Mouse (Mus musculus) forebrain, embryonic 11.5 days (tissue): ENCODE data around the gene Raph1. TPM values are rescaled to one million over a fixed set of nuclear protein-coding genes. Genes with fewer than 3 reads are reported as not detected.

ENCODE experiments used
- ATAC-seq: fragments of 200-750 bp; cut with Nextera tagmentation; replicated peaks from 2 replicates; pipeline ENCODE4 v1.8.0; 2017; ENCODE audit warnings: moderate TSS enrichment; ENCODE audit not compliant: low FRiP score
- DNase-seq: peaks from one replicate; pipeline ENCODE4 v3.0.0-alpha.2; 2017; ENCODE audit warnings: low spot score
- H3K27ac ChIP-seq: fragments of 300-500 bp; sonication (generic); 2 replicates; pipeline ENCODE4 v1.5.1; 2014; ENCODE audit warnings: low read depth, low read length
- H3K27me3 ChIP-seq: fragments of 300-500 bp; sonication (generic); 2 replicates; pipeline ENCODE4 v1.6.1; 2014; ENCODE audit warnings: mild to moderate bottlenecking, low read length, mixed read lengths; ENCODE audit not compliant: control insufficient read depth, insufficient read depth
- H3K36me3 ChIP-seq: fragments of 300-500 bp; sonication (generic); 2 replicates; pipeline ENCODE4 v1.6.1; 2014; ENCODE audit warnings: mild to moderate bottlenecking, low read length, moderate library complexity, mixed read lengths; ENCODE audit not compliant: control insufficient read depth, insufficient read depth
- H3K4me1 ChIP-seq: fragments of 300-500 bp; sonication (generic); replicated peaks from 2 replicates; pipeline ENCODE4 v1.6.1; 2014; ENCODE audit warnings: low read length, mixed read lengths; ENCODE audit not compliant: control insufficient read depth, insufficient read depth
- H3K4me2 ChIP-seq: fragments of 300-500 bp; sonication (generic); 2 replicates; pipeline ENCODE4 v1.6.1; 2014; ENCODE audit warnings: low read depth, mild to moderate bottlenecking, low read length, moderate library complexity, mixed read lengths; ENCODE audit not compliant: severe bottlenecking
- H3K4me3 ChIP-seq: fragments of 300-500 bp; sonication (generic); 2 replicates; pipeline ENCODE4 v1.5.1; 2014; ENCODE audit warnings: low read depth, low read length
- H3K9ac ChIP-seq: fragments of 300-500 bp; sonication (generic); 2 replicates; pipeline ENCODE4 v1.6.1; 2014; ENCODE audit warnings: low read length
- H3K9me3 ChIP-seq: fragments of 300-500 bp; sonication (generic); 2 replicates; pipeline ENCODE4 v1.6.1; 2016; ENCODE audit warnings: low read length, mixed read lengths; ENCODE audit not compliant: control insufficient read depth
- WGBS: fragments of 180-500 bp; shearing (Covaris S2); extraction: QIAGEN DNeasy Blood & Tissue Kit; methylation state at CpG from one replicate; pipeline ENCODE4 v1.1.7; 2014; 5-methylcytosine and 5-hydroxymethylcytosine counted together
- polyA plus RNA-seq: library from polyadenylated mRNA; unstranded; fragments of >200 nt; fragmentation: Nextera tagmentation; extraction: Ambion mirVana; gene quantifications from 2 replicates; pipeline ENCODE4 v1.2.1, GENCODE M21; 2014

Raph1 gene
- polyA plus RNA-seq, 1 experiment from 2014 or later: 24.0 TPM

DNA sequence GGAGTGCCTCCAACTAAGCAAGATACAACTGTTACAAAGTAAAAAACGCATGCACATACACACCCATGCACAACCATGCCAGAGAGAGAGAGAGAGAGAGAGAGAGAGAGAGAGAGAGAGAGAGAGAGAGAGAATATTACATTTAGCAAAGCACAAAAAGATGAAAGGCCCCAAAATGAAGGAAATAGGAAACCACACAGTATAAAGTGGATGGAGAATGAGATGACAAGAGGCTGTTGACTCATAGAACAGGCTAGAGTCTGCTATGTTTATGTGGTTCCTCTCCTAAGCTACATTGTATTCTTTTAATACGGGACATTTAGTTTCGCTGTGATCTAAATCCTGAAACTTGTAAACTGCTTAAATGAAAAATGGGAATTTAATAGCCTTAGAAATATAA is 27.6 kb downstream of the Raph1 start:
- Histone ChIP-seq H3K36me3 (no peaks in the 10 kb centered on the region), H3K27ac (no peak overlapping the region), H3K4me1 (no peaks in the 10 kb centered on the region), H3K4me3 (no peak overlapping the region), H3K9me3 (no peaks in the 10 kb centered on the region), H3K27me3 (no peaks in the 10 kb centered on the region), H3K9ac (no peak overlapping the region), H3K4me2 (no peak overlapping the region)
- no peak for ATAC-seq
- WGBS: 96% methylated on average over 3 of the region's 3 CpGs
- no peak for DNase-seq

GRCm38 (mm10) chr1:60534932-60535331 is 32.0 kb downstream of the Raph1 start:
- 85% methylated on average over 2 of the region's 2 CpGs for WGBS
- Histone ChIP-seq H3K4me2 (no peak overlapping the region), H3K9ac (no peak overlapping the region), H3K9me3 (no peaks in the 10 kb centered on the region), H3K27ac (no peak overlapping the region), H3K4me1 (no peaks in the 10 kb centered on the region), H3K36me3 (no peaks in the 10 kb centered on the region), H3K27me3 (no peaks in the 10 kb centered on the region), H3K4me3 (no peak overlapping the region)
- DNase-seq (no peak), ATAC-seq (no peak)

- 86% methylated on average over 2 of the region's 2 CpGs for WGBS
- no peaks in the 10 kb centered on the region for H3K9me3 ChIP-seq
- no peak overlapping the region for H3K27ac ChIP-seq
- ATAC-seq (no peak), DNase-seq (no peak)
- H3K36me3 ChIP-seq: no peaks in the 10 kb centered on the region; the same call in 1 of the 2 replicates
- no peak overlapping the region for H3K4me2 ChIP-seq
- H3K4me3 ChIP-seq: no peak overlapping the region
- H3K27me3 ChIP-seq: no peaks in the 10 kb centered on the region
- no peaks in the 10 kb centered on the region for H3K4me1 ChIP-seq
- no peak overlapping the region for H3K9ac ChIP-seq
These were observed 36.3 kb downstream of the Raph1 start for GRCm38 (mm10) chr1:60530636-60531035.

GRCm38 (mm10) chr1:60530107-60530506 is 36.8 kb downstream of the Raph1 start:
- WGBS: 90% methylated on average over 6 of the region's 6 CpGs
- H3K4me3 ChIP-seq: no peak overlapping the region
- no peaks in the 10 kb centered on the region for H3K9me3 ChIP-seq
- DNase-seq (no peak), ATAC-seq (no peak)
- no peak overlapping the region for H3K27ac ChIP-seq
- no peak overlapping the region for H3K4me2 ChIP-seq
- no peaks in the 10 kb centered on the region; the same call in 1 of the 2 replicates for H3K36me3 ChIP-seq
- no peaks in the 10 kb centered on the region for H3K4me1 ChIP-seq
- no peak overlapping the region for H3K9ac ChIP-seq
- H3K27me3 ChIP-seq: no peaks in the 10 kb centered on the region

- no peak overlapping the region for H3K4me3 ChIP-seq
- no peak overlapping the region for H3K4me2 ChIP-seq
- H3K36me3 ChIP-seq: no peaks in the 10 kb centered on the region
- no peak overlapping the region for H3K27ac ChIP-seq
- ATAC-seq (no peak), DNase-seq (no peak)
- 81% methylated on average over 2 of the region's 2 CpGs for WGBS
- H3K9ac ChIP-seq: no peak overlapping the region
- H3K27me3 ChIP-seq: no peaks in the 10 kb centered on the region
- no peaks in the 10 kb centered on the region for H3K9me3 ChIP-seq
- H3K4me1 ChIP-seq: no peaks in the 10 kb centered on the region
These were observed 56.3 kb downstream of the Raph1 start for GRCm38 (mm10) chr1:60510584-60510983.

GRCm38 (mm10) chr1:60503456-60503855 is 63.4 kb downstream of the Raph1 start:
- no peaks in the 10 kb centered on the region for H3K4me1 ChIP-seq
- no peak overlapping the region for H3K4me2 ChIP-seq
- no peaks in the 10 kb centered on the region for H3K27me3 ChIP-seq
- no peak overlapping the region for H3K4me3 ChIP-seq
- H3K27ac ChIP-seq: no peak overlapping the region
- WGBS: 84% methylated on average over 5 of the region's 5 CpGs
- no peaks in the 10 kb centered on the region; the same call in 1 of the 2 replicates for H3K36me3 ChIP-seq
- H3K9ac ChIP-seq: no peak overlapping the region
- ATAC-seq (no peak), DNase-seq (no peak)
- no peaks in the 10 kb centered on the region for H3K9me3 ChIP-seq

DNA sequence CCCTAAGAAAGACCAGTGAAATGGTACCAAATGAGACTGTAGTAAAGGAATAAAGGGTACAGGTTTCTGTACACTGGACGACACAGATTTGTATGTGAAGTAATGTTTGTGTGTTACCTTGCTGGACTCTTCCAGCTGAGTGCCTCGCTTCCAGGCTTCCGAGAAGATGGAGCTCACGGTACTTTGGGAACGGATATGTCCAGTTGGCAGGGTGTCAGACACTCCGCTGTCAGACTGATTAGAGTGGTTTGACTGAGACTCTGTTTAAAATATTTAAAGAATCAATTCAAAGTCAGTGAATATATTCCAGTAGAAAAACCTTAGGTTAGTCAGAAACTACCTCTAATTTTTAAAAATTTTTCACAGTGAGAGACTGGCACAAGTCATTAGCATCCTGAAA is 73.5 kb downstream of the Raph1 start:
- H3K4me1 ChIP-seq: no peaks in the 10 kb centered on the region
- no peak overlapping the region for H3K4me3 ChIP-seq
- H3K27ac ChIP-seq: no peak overlapping the region
- ATAC-seq (no peak), DNase-seq (no peak)
- H3K36me3 ChIP-seq: no peaks in the 10 kb centered on the region; the same call in 1 of the 2 replicates
- H3K9ac ChIP-seq: no peak overlapping the region
- no peaks in the 10 kb centered on the region for H3K27me3 ChIP-seq
- H3K9me3 ChIP-seq: no peaks in the 10 kb centered on the region
- H3K4me2 ChIP-seq: no peak overlapping the region
- WGBS: 90% methylated on average over 6 of the region's 6 CpGs

- ATAC-seq: no peak
These were observed 74.5 kb downstream of the Raph1 start for GRCm38 (mm10) chr1:60492404-60492803.

GRCm38 (mm10) chr1:60490510-60490909 is 76.4 kb downstream of the Raph1 start:
- no peaks in the 10 kb centered on the region; the same call in 1 of the 2 replicates for H3K36me3 ChIP-seq
- no peak overlapping the region for H3K4me3 ChIP-seq
- H3K9ac ChIP-seq: no peak overlapping the region
- ATAC-seq (no peak), DNase-seq (no peak)
- no peaks in the 10 kb centered on the region for H3K27me3 ChIP-seq
- no peaks in the 10 kb centered on the region for H3K9me3 ChIP-seq
- H3K4me1 ChIP-seq: no peaks in the 10 kb centered on the region
- no peak overlapping the region for H3K27ac ChIP-seq
- no peak overlapping the region for H3K4me2 ChIP-seq
- WGBS: 90% methylated on average over 4 of the region's 4 CpGs

More at GRCm38 (mm10) chr1:60492404-60492803, 74.5 kb downstream of the Raph1 start:
- Histone ChIP-seq H3K9me3 (no peaks in the 10 kb centered on the region), H3K27ac (no peak overlapping the region), H3K4me1 (no peaks in the 10 kb centered on the region), H3K4me2 (no peak overlapping the region), H3K36me3 (no peaks in the 10 kb centered on the region; the same call in 1 of the 2 replicates), H3K27me3 (no peaks in the 10 kb centered on the region), H3K4me3 (no peak overlapping the region), H3K9ac (no peak overlapping the region)
- DNase-seq: no peak
- 87% methylated on average over 5 of the region's 5 CpGs for WGBS
